Mouse (Mus musculus) right cerebral cortex, postnatal 4 days (tissue): ENCODE measurements at regions not wholly inside any gene's neighbourhood (a gene's known extent, or its start where the extent isn't known, plus 50 kb on each side); places are given as distances from the start of the nearest gene placed in this dataset.
A peak's percentile ranks its signal among the peaks of the same experiment; 100 is the strongest.

Experiments used
- DNase-seq: peaks from one replicate; pipeline ENCODE4 v3.0.0-alpha.2; 2022

GRCm38 (mm10) chr5:90029751-90030150, 146.6 kb upstream of the Adamts3 start:
- DNase-seq, result no peak

- DNase-seq, result no peak
Observed at GRCm38 (mm10) chr5:90026835-90027753, 144.0 kb upstream of the Adamts3 start.

DNA sequence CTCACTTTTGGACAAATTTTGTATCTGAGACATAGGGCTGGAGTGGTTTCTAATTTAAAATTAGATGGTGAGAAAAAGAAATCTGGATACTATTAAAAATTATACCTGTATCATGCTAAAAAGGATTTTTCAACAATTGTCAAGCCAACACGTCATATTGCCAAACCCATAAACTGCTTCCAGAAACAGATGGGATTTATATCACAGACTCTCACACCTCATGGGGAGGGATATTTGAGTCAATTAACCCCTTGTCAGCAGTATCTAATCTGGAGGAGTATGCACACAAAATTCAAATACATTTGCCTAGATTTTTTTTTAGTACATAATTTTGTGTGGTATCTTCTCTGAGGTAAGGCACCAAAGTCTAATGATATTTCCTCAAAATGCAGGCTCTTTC, 138.3 kb upstream of the Adamts3 start:
- no peak for DNase-seq

GRCm38 (mm10) chr5:90000758-90001157, 117.6 kb upstream of the Adamts3 start:
- no peak for DNase-seq

GRCm38 (mm10) chr5:89991568-89991967, 108.4 kb upstream of the Adamts3 start:
- DNase-seq, result no peak

DNA sequence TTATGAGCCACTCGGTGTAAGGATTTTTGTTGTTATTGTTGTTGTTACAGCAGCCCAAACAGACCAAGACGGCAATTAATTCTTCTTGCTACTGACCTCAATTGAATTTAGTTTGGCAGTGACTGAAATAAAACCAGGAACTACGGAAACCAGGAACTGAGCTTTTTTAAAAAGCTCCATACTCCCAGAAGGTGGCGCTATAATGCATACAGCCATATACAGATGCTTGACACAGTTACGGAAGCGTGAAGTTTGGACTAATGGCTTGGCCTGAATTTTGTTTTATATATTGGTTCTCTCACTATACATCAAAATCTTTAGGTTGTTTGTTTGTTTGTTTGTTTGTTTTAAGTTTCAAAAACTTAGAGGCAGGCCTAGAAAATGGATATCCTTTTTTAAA, 98.5 kb upstream of the Adamts3 start:
- no peak for DNase-seq

GRCm38 (mm10) chr5:89980204-89980603, 97.1 kb upstream of the Adamts3 start:
- no peak for DNase-seq

- DNase-seq, result no peak
Observed at GRCm38 (mm10) chr5:89952611-89953010, 69.5 kb upstream of the Adamts3 start.

GRCm38 (mm10) chr5:89945660-89945925, 62.5 kb upstream of the Adamts3 start:
- no peak for DNase-seq

- DNase-seq, result no peak
Observed at GRCm38 (mm10) chr5:89944855-89945659, 61.9 kb upstream of the Adamts3 start.

DNA sequence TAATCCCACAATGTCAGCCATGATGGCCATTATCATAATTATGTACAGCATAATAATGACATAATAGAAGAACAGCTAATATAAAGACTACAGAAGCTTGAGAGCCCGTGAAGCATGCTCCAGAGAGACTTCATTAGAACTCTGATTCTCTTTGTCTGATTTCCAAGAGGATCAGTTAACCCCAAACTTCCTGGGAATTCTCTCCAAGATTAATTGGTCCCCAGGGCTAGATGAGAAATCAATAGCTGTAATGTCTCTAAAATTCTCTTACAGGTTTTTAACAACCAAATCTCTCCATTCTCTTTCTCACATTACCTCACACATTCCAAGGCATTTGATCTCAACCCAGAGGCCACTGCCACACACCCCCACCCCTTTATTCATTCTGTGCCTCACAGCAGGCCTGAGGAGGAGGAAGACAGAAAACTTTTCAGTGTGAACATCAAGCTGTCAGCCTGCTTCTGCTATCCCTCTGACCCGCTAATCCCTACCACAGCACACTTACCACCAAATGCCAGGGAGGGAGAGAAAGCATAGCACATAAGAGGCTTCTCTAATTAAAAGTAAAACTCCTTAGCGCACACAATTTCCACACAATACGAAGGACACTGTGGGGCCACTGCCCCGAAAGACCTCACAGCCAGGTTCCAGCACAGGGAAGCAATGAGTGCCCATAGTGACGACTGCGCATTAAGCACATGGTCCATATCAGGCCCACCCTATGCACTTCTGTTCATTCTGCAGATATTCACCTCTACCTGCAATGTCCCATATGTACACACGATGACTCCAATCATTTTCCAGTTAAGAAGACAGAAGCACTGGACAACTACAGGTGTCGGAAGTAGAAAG, 60.4 kb upstream of the Adamts3 start:
- DNase-seq, result no peak

DNA sequence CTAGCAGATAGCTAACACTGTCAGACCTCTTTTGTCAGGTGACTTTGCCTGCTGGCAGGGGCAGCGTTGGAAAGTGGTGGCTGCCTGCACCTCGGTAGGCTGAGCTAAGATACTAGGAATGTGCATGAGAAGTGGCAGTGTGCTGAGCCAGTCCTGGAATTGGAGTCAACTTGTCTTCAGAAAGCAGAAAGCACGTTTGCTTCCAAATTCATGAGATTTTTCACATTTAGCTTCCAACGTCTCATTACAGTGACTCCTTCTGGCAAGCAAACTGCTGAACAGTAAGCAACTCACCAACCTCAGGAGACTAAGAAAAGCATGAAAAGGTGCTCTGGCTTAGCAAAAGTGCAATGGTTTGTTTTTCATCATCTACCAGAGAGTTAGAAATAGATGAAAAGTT, 59.1 kb upstream of the Adamts3 start:
- DNase-seq, result peak; percentile 16

- no peak for DNase-seq
Observed at GRCm38 (mm10) chr5:89932999-89933398, 49.9 kb upstream of the Adamts3 start.
